Mouse (Mus musculus) mature B cell (primary cell): Measurements from ENCODE around the gene Coro1b.

Experiments used
- in situ Hi-C: fragments of 300-500 bp; cut with MboI; formaldehyde crosslinking; loops from 2 replicates; pipeline ENCODE4 v1.14.3; 2019

Coro1b gene

DNA sequence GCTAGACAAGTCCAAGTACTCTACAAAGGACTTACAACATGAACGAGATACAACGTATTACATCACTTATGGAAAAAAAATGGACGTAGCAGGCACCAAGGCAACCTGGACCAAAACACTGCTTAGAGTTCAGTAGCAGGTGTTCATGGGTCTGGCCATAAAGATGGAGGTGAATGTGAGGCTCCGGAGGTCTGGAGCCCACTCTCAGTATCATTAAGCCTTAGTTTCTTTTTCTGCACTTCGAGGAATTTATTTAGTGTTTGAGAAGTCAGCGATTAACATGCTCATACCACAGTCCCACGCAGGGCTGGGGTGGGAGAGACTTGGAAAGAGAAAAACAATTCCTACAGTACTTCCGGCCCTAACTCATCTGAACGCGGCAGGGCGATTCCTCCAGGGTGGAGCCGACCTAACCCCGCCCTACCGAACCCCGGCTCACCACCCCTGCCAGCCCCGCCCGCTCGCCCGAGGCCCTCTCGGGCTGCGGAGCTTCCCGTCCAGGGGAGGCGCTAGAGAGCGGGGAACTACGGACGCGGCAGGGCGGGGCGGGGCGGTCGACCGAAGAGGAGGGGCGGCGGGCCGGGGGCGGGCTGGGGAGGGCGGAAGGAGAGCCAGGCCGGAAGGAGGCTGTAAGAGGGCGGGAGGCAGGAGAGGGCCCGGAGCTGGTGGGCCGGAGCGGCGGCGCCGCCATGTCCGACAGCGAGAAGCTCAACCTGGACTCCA, 43.3 kb downstream of the Coro1b start, which contains the start of gene Ppp1ca:
Ppp1ca (plus strand) TSS at position 538 of the 723 bp plus-strand sequence.
- in situ Hi-C loops = no loop called here

DNA sequence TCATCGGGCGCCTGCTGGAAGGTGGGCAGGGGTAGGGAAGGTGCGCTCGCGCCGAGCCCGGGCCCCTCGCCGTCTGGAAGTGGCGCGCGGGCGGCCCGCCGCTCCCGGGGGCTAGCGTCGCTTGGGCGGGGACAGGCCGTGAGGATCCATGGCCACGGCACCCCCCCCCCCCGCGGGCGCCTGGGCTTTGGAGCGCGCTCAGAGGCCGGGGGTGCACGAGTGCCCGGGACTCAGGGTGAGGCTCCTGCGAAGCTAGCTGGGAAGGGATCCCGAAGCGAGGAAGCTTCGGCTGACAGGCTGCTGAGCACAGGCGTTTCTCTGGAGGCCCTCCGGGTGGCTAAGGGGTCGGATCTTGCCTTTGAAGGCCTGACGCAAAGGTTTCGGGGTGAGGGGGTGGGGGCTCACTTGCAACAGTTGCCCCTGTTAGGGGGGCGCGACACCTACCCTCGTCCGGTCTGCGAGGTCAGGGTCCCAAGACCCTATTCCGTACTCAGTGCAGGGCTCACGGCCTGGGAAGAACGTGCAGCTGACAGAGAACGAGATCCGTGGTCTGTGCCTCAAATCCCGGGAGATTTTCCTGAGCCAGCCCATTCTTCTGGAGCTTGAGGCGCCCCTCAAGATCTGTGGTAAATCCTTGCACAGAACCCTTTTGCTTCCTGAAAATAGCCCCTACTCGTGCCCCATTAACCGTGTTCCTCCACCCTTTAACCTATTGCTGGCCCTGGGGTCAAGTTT, 44.0 kb downstream of the Coro1b start:
- in situ Hi-C loops = no loop called here

DNA sequence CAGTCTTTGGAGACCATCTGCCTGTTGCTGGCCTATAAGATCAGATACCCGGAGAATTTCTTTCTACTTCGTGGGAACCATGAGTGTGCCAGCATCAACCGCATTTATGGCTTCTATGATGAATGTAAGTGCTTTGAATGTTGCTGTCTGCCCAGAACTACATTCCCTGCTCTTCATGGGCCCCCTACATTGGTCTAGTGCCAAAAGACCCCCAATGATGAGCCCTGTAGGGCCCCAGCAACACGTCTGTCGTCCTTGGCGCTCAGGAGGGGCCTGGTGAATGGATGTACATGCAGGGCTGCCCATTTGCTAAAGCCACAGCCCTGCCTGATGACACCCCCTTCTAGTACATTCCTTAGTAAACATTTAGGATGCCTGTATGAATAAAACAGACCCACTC, 44.7 kb downstream of the Coro1b start:
- in situ Hi-C loops = no loop called here

GRCm38 (mm10) chr19:4194021-4194724, 45.8 kb downstream of the Coro1b start:
- in situ Hi-C loops = no loop called here

GRCm38 (mm10) chr19:4194776-4195650, 46.6 kb downstream of the Coro1b start:
- in situ Hi-C loops = no loop called here

- in situ Hi-C loops = no loop called here
These were observed 47.6 kb downstream of the Coro1b start for GRCm38 (mm10) chr19:4196048-4196447.

GRCm38 (mm10) chr19:4196548-4196947, 48.1 kb downstream of the Coro1b start:
- in situ Hi-C loops = no loop called here

GRCm38 (mm10) chr19:4197180-4197579, 48.8 kb downstream of the Coro1b start:
- in situ Hi-C loops = no loop called here

GRCm38 (mm10) chr19:4201291-4201909, 53.0 kb downstream of the Coro1b start, which contains the start of gene Rad9a:
Gene Rad9a (minus strand): TSS chr19:4201662.
- in situ Hi-C loops = no loop called here

DNA sequence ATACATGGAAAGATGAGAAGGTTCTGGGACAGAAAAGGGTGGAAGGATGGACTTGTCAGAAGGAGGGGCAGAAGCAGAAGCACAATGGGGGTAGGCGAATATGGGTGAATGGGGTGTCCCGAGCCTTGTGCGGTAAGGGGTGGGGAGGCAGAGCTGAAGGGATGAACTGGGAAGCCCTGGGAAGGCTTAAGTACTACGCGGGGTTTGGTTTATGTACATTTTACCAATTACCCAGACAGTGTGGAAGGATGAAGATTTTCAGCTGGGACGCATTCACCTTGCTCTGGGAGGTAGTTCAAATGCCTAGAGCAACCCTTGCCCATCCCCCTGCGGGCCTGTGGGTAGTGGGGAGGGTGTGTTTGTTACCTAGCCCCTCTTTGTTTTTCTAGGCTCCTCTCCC, 53.7 kb downstream of the Coro1b start:
- in situ Hi-C loops = no loop called here

DNA sequence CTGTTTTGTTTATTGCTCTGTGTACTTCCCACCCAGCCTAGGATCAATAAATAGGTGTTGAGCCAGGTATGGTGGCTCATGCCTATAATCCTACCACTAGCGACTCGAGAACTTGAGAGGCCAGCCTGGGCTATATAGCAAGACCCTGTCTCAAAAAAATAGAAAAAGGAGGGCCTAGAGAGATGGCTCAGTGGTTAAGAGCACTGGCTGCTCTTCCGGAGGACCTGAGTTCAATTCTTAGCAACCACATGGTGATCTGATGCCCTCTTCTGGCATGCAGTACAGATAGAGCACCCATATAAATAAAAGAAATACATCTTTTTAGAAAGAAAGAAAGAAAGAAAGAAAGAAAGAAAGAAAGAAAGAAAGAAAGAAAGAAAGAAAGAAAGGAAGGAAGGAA, 54.7 kb downstream of the Coro1b start:
- in situ Hi-C loops = no loop called here
